Mouse (Mus musculus) embryonic facial prominence, embryonic 15.5 days (tissue): ENCODE results near the gene Tnnc1. TPM values are rescaled to one million over a fixed set of nuclear protein-coding genes. Genes with fewer than 3 reads are reported as not detected.

ENCODE experiments used
- ATAC-seq: fragments of 200-750 bp; cut with Nextera tagmentation; 2 replicates; pipeline ENCODE4 v1.8.0; 2017; ENCODE audit warnings: low read depth, moderate TSS enrichment; ENCODE audit not compliant: insufficient number of reproducible peaks, low FRiP score, low TSS enrichment
- H3K27ac ChIP-seq: fragments of 300-500 bp; sonication (generic); replicated peaks from 2 replicates; pipeline ENCODE4 v1.5.1; 2015; ENCODE audit warnings: mild to moderate bottlenecking, inconsistent platforms
- H3K27me3 ChIP-seq: fragments of 300-500 bp; sonication (generic); 2 replicates; pipeline ENCODE4 v1.6.1; 2015; ENCODE audit warnings: inconsistent platforms
- H3K36me3 ChIP-seq: fragments of 300-500 bp; sonication (generic); 2 replicates; pipeline ENCODE4 v1.6.1; 2015; ENCODE audit warnings: mild to moderate bottlenecking, inconsistent platforms
- H3K4me1 ChIP-seq: fragments of 300-500 bp; sonication (generic); 2 replicates; pipeline ENCODE4 v1.6.1; 2015; ENCODE audit warnings: inconsistent platforms
- H3K4me2 ChIP-seq: fragments of 300-500 bp; sonication (generic); replicated peaks from 2 replicates; pipeline ENCODE4 v1.6.1; 2015; ENCODE audit warnings: mild to moderate bottlenecking, inconsistent platforms
- H3K4me3 ChIP-seq: fragments of 300-500 bp; sonication (generic); replicated peaks from 2 replicates; pipeline ENCODE4 v1.5.1; 2015; ENCODE audit warnings: mild to moderate bottlenecking, inconsistent platforms
- H3K9ac ChIP-seq: fragments of 300-500 bp; sonication (generic); 2 replicates; pipeline ENCODE4 v1.6.1; 2015; ENCODE audit warnings: inconsistent platforms
- H3K9me3 ChIP-seq: fragments of 300-500 bp; sonication (generic); replicated peaks from 2 replicates; pipeline ENCODE4 v1.6.1; 2016; ENCODE audit warnings: inconsistent platforms
- WGBS: fragments of 180-500 bp; shearing (Covaris S2); methylation state at CpG from one replicate; pipeline ENCODE4 v1.1.7; 2015; 5-methylcytosine and 5-hydroxymethylcytosine counted together
- polyA plus RNA-seq: library from polyadenylated mRNA; unstranded; fragments of >200 nt; fragmentation: Nextera tagmentation; extraction: Ambion mirVana; gene quantifications from 2 replicates; pipeline ENCODE4 v1.2.1, GENCODE M21; 2015

Gene Tnnc1
- polyA plus RNA-seq, 1 experiment from 2014 or later: 267 TPM

DNA sequence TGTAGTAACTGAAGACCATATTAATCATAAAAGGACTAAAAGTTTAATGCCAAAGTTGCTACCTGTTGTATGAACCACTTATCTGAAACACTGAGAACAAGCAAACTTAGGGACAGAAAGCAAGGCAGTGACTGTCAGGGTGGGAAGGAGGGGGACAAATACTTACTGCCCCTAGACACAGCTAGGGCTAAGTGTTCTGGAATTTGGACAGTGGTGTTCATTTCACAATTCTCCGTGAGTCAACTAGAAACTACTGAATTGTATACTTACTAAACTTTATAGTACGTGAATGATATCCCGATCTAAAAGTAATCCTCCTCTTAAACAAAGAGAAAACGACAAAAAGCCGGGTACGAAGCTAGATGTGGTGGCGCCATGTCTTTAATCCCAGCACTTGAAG is 8.5 kb upstream of the Tnnc1 start:
- peaks cover 80% of the 10 kb centered on the region for H3K36me3 ChIP-seq
- no peak overlapping the region for H3K4me3 ChIP-seq
- H3K9me3 ChIP-seq: no peaks in the 10 kb centered on the region
- peaks cover 32% of the 10 kb centered on the region for H3K4me1 ChIP-seq
- H3K27me3 ChIP-seq: no peaks in the 10 kb centered on the region
- 88% methylated on average over 7 of the region's 7 CpGs for WGBS
- H3K27ac ChIP-seq: no peak overlapping the region; the same call in 1 of the 2 replicates
- H3K4me2 ChIP-seq: no peak overlapping the region
- no peak for ATAC-seq
- H3K9ac ChIP-seq: no peak overlapping the region

DNA sequence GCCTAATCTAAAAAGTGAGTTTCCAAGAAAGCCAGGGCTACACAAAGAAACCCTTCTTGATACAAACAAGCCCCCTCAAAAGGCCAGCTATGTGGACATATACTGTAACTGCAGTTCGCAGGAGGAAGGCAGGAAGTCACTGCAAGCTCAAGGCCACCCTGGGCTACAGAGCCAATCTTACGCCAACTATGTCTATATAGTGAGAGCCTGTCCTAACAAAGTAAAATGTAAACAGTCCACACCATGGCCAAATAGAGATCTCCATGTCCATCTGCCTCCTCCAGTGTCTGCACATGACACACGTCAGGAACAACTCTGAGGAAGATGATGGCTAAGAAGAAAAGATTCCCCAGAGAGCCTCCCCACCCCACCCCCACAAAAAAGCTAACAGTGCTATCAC is 8.1 kb upstream of the Tnnc1 start:
- Histone ChIP-seq H3K27me3 (no peaks in the 10 kb centered on the region), H3K36me3 (peaks cover 77% of the 10 kb centered on the region), H3K9ac (no peak overlapping the region), H3K27ac (no peak overlapping the region), H3K4me3 (no peak overlapping the region), H3K9me3 (no peaks in the 10 kb centered on the region), H3K4me2 (no peak overlapping the region), H3K4me1 (peaks cover 32% of the 10 kb centered on the region)
- WGBS: 88% methylated on average over 3 of the region's 3 CpGs
- ATAC-seq: no peak

DNA sequence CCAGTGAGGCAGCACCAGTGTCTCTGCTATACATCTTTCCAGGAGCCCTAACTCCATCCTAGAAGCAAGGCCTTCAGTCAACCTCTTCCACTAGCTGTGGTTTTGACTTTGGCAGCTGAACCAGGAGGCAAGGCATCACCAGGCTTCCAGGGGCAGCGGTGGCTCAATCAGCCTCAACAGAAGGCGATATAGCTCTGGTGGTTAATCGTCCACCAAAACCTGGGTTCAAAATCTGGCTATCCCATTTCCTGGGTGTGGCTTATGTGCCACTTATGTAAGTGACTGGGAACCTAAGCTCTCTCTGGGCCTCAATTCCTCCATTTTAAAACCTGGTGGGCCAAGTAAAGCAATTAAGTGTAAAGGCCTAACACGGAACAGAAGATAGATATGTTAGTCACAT is 3.3 kb upstream of the Tnnc1 start:
- Histone ChIP-seq H3K27ac (peak overlapping the region; percentile 94), H3K9ac (peak overlapping the region; percentile 80), H3K4me1 (peaks cover 32% of the 10 kb centered on the region), H3K27me3 (no peaks in the 10 kb centered on the region), H3K9me3 (no peaks in the 10 kb centered on the region), H3K4me3 (peak overlapping the region; percentile 78), H3K36me3 (peaks cover 43% of the 10 kb centered on the region), H3K4me2 (peak overlapping the region; percentile 86)
- ATAC-seq: no peak
- WGBS: 63% methylated on average over 4 of the region's 4 CpGs

DNA sequence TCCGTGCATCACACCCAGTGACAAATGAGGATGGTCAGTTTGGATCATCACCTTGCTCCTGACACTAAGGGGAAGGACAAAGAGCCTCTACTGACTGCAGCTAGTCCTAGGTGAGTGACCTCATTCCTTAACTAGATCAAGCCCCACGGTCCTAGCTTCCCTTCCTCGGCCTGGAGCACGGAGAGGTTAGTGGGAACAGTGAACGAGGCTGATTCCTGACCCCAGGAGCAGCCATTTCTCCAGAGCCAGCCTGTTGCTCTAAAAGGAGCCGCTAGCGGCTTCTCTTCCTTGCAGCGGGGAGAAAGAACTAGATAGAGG is 2.9 kb upstream of the Tnnc1 start:
- peak overlapping the region; percentile 86 for H3K4me2 ChIP-seq

DNA sequence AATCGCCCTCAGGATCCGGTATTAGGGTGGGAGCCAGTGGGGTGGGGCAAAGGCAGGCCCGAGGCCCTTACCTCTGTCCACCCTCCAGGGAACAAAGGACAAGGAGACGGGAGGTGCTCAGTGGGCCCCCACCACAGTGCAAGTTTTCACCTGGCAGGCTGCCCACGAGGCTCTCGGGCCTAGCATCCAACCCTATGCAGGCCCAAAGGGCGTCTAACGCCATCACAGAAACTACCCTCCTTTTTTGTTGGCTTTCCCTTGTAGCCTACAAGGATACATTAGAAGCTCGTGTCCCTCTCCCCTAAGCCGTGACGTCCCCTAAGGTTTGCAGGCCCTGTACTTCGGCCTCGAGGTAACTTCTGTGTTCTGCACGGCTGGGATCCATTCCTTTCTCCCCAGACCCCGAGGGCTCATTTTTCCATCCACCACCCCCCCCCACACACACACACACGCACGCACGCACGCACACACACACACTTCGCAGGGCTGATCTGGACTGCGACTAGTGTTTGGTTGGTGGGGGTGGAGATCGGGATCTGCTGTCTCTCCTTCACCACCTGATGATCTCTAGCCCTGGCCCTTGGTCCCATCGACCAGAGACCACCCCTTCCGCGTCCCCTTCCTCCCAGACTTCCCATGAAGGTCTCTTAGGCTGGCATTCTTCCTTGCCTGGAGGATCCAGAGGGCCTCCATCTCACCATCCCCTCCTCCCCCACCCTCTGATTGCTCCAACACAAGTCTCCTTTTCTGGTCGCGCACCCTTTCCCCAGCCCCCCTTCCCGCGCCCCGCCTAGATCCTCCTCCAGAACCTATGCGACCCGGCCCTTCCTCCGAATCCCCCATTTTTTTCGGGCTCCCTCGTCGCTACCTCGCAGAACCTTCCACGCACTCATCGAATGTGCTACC is 2.3 kb upstream of the Tnnc1 start:
- Histone ChIP-seq H3K36me3 (peaks cover 33% of the 10 kb centered on the region), H3K4me3 (peak overlapping the region; percentile 78), H3K27me3 (no peaks in the 10 kb centered on the region), H3K4me2 (peak overlapping the region; percentile 86), H3K9me3 (no peaks in the 10 kb centered on the region), H3K27ac (peak overlapping the region; percentile 94), H3K9ac (peak overlapping the region; percentile 80), H3K4me1 (peaks cover 24% of the 10 kb centered on the region)
- ATAC-seq: peak; percentile 63
- WGBS: under 1% methylated on average over 39 of the region's 39 CpGs

More for the DNA sequence above, 2.9 kb upstream of the Tnnc1 start:
- H3K36me3 ChIP-seq: peaks cover 39% of the 10 kb centered on the region
- no peaks in the 10 kb centered on the region for H3K9me3 ChIP-seq
- H3K4me1 ChIP-seq: peaks cover 29% of the 10 kb centered on the region
- H3K9ac ChIP-seq: peak overlapping the region; percentile 80
- no peaks in the 10 kb centered on the region for H3K27me3 ChIP-seq
- H3K4me3 ChIP-seq: peak overlapping the region; percentile 78
- peak overlapping the region; percentile 94 for H3K27ac ChIP-seq
- 10% methylated on average over 8 of the region's 8 CpGs for WGBS
- no peak for ATAC-seq

DNA sequence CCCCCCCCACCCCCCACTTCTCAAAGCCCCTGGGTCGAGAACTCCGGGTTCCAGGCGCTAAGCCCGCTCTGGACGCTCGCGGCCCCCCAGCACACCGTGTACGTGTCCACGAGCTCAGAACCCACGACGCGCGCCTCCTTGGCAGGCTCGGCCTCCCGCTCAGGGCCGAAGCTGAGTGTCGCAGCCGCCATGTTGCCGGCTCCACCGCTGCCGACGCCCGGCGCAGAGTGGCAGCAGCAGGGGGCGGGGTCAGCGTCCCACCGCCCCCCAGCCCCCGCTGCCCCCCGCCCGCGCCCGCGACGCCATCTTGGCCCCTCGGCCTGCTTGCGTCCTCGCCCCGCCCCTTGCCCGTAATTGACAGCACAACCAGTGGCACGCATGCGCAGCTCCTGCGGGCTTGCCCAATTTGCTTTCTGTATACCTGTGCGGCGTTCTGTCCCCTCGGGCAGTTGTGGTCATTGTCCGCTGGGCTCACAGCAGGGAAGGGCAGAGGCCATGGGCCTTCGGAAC is 1.6 kb upstream of the Tnnc1 start:
- H3K36me3 ChIP-seq: peaks cover 28% of the 10 kb centered on the region
- peak overlapping the region; percentile 80 for H3K9ac ChIP-seq
- peak overlapping the region; percentile 86 for H3K4me2 ChIP-seq
- under 1% methylated on average over 47 of the region's 48 CpGs for WGBS
- ATAC-seq: peak; percentile 80
- peak overlapping the region; percentile 94 for H3K27ac ChIP-seq
- H3K27me3 ChIP-seq: no peaks in the 10 kb centered on the region
- no peaks in the 10 kb centered on the region for H3K9me3 ChIP-seq
- peak overlapping the region; percentile 78 for H3K4me3 ChIP-seq
- peaks cover 24% of the 10 kb centered on the region for H3K4me1 ChIP-seq

DNA sequence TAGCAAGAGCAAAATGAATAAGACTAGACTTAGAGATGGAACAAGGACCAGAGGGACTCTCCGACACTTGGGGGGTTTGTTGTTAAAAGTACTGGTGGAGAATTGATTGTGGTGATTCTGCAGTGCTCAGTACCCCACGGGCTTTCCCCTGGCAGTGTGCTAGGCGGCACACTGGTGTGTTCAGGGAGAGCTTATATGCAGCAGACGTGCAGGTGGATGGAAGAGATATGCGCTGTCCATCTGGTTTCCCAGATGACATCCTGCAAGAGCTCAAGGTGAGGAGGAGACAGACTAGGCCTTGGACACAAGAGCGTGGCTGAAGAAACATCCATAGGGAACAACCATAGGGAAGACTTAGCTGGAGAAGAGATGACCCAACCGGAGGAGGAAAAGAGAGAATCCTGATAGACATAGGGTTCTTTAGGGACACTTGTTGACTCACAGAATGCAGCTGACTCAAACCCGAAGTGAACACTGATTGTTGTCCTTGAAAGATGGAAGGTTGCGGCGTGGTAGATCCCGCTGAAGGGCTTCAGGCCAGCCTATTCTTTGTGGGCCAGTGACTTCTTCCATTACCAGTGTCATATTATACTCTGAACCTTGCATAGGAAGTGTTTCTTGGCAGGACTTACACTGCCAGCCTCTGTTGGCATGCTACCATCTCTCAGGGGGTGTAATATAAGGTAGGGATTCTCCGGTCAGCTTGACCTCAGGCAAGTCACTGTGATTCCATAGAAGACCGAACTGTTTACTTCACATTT is 862 bp upstream of the Tnnc1 start:
- H3K36me3 ChIP-seq: peaks cover 21% of the 10 kb centered on the region
- H3K4me3 ChIP-seq: peak overlapping the region; percentile 78
- peaks cover 25% of the 10 kb centered on the region for H3K4me1 ChIP-seq
- 80% methylated on average over 13 of the region's 13 CpGs for WGBS
- H3K9me3 ChIP-seq: no peaks in the 10 kb centered on the region
- peak overlapping the region; percentile 94 for H3K27ac ChIP-seq
- no peaks in the 10 kb centered on the region for H3K27me3 ChIP-seq
- peak overlapping the region; percentile 53 for H3K9ac ChIP-seq
- no peak for ATAC-seq
- H3K4me2 ChIP-seq: peak overlapping the region; percentile 86

DNA sequence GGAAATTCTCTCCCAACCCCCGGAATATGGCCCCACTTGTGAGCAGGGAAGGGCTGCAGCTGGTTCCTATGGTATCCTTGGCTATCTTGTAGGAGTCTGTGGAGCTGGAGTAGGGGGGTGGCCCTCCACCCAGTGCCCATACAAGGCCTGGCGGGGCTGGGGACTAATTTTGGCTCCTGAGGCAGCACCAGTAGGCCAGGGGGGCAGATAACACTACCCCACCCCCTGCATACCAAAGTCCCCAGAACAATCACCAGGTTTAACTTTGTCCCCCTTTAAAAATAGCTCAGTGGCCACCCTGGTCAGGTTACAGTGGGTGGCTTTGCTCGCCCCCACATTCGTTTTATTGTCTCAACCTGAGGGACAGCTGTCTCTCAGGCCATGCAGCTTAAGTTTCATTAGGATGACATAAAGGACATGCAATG is 1.0 kb downstream of the Tnnc1 start:
- 67% methylated on average over 4 of the region's 4 CpGs for WGBS
- Histone ChIP-seq H3K4me3 (no peak overlapping the region), H3K4me1 (peaks cover 37% of the 10 kb centered on the region), H3K4me2 (no peak overlapping the region), H3K9ac (no peak overlapping the region), H3K9me3 (no peaks in the 10 kb centered on the region), H3K36me3 (peaks cover 2% of the 10 kb centered on the region), H3K27me3 (no peaks in the 10 kb centered on the region), H3K27ac (no peak overlapping the region)
- no peak for ATAC-seq

DNA sequence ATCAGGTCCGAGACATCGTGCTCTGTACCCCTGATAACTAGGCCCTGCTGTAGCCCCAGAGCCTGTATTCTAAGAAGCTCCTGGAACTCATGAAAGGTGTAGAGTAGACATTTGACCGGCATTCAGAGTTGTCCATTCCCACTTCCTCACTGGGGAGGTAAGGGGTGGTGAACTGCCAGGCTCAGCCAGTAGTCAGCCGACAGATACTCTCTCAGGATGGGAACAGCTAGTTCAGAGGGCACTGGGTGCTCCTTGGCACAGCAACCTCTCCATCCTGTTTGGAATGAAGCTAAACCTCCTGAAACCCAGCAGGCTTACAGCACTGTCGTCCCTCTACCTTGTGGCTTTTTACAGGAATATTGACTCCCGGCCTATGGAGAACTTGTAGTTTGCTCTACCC is 3.7 kb downstream of the Tnnc1 start:
- Histone ChIP-seq H3K9ac (no peak overlapping the region), H3K4me2 (no peak overlapping the region), H3K4me3 (no peak overlapping the region), H3K4me1 (peaks cover 27% of the 10 kb centered on the region), H3K36me3 (no peaks in the 10 kb centered on the region), H3K9me3 (no peaks in the 10 kb centered on the region), H3K27ac (no peak overlapping the region), H3K27me3 (no peaks in the 10 kb centered on the region)
- 89% methylated on average over 6 of the region's 6 CpGs for WGBS
- no peak for ATAC-seq

DNA sequence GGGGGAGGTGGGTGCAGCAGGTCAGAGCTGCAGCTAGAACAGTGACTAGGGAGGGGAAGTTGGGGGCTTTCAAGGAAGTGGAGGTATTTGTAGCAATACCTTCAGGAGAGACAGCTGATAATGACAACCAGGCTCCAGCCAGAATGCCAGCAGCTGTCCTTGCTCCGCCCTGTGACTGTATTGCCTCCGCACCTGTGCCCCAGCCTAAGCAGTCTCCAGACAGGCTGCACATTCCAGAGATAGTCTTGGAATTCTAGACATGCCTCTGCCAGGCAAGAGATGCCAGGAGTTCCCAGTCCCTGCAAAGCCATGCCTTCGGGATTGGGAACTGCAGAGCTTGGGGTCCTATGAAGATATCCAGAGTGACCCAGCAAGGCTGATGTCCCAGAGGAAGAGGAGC is 4.4 kb downstream of the Tnnc1 start:
- peaks cover 25% of the 10 kb centered on the region for H3K4me1 ChIP-seq
- H3K9me3 ChIP-seq: no peaks in the 10 kb centered on the region
- H3K9ac ChIP-seq: no peak overlapping the region
- no peak for ATAC-seq
- no peaks in the 10 kb centered on the region for H3K27me3 ChIP-seq
- 64% methylated on average over 3 of the region's 3 CpGs for WGBS
- no peak overlapping the region for H3K4me3 ChIP-seq
- H3K27ac ChIP-seq: 0 out of 2 replicates have a peak overlapping the region, but pooled peaks have one; percentile 34
- no peaks in the 10 kb centered on the region for H3K36me3 ChIP-seq
- no peak overlapping the region for H3K4me2 ChIP-seq

DNA sequence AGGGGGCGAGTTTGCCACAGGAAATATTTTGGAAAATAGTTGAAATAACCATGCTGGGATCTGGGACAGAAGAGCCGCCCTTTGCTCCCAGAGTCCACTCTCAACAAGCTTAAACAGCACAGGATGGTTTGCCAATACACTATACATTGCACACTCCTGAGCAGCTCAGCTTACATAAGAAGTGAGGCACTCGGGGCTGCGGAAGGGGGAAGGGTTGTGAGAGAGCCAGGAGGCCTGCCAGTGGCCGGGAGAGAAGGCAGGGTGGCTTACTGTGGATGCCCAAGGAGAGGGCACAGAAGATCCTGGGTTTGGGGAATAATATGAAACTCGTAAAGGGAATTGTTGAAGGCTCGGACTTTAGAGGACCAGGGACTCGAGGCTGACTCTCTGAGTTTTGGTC is 5.8 kb downstream of the Tnnc1 start:
- Histone ChIP-seq H3K36me3 (no peaks in the 10 kb centered on the region), H3K9ac (no peak overlapping the region), H3K4me3 (no peak overlapping the region), H3K4me2 (no peak overlapping the region), H3K27ac (no peak overlapping the region; the same call in 1 of the 2 replicates), H3K9me3 (no peaks in the 10 kb centered on the region), H3K27me3 (no peaks in the 10 kb centered on the region), H3K4me1 (peaks cover 30% of the 10 kb centered on the region)
- 59% methylated on average over 8 of the region's 8 CpGs for WGBS
- no peak for ATAC-seq
